Mouse (Mus musculus) cerebellum, postnatal 25 days (tissue): ENCODE results near the gene Mgrn1.

Source experiments
- DNase-seq, 2 experiments: peaks; one replicate each; pipeline ENCODE4 v3.0.0; 2021; ENCODE audit warnings: mixed read lengths in 2 of 2

Gene Mgrn1

DNA sequence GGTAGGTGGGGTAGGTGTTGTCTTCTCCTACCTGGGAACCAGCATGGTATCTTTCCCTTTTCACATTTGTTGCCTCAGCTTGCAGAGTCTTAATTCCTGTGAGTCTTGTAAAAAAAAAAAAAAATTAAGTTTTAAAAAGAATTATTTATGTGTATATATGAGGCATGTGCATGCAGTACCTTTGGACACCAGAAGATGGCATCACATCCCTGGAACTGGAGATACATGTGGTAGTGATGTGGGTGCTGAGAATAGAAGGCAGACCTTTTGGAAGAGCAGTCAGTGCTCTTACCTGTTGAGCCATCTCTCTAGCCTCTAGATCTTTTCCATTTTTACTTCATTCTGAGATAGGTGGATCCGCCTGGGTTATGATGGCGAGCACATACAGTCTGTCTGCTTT is 23.7 kb downstream of the Mgrn1 start:
- no peak for DNase-seq

GRCm38 (mm10) chr16:4910758-4911157 is 24.7 kb downstream of the Mgrn1 start:
- no peak for DNase-seq

- no peak for DNase-seq
Measured at GRCm38 (mm10) chr16:4912074-4912648, 26.1 kb downstream of the Mgrn1 start.

- DNase-seq = no peak
Measured at GRCm38 (mm10) chr16:4912907-4913782, 27.1 kb downstream of the Mgrn1 start.

DNA sequence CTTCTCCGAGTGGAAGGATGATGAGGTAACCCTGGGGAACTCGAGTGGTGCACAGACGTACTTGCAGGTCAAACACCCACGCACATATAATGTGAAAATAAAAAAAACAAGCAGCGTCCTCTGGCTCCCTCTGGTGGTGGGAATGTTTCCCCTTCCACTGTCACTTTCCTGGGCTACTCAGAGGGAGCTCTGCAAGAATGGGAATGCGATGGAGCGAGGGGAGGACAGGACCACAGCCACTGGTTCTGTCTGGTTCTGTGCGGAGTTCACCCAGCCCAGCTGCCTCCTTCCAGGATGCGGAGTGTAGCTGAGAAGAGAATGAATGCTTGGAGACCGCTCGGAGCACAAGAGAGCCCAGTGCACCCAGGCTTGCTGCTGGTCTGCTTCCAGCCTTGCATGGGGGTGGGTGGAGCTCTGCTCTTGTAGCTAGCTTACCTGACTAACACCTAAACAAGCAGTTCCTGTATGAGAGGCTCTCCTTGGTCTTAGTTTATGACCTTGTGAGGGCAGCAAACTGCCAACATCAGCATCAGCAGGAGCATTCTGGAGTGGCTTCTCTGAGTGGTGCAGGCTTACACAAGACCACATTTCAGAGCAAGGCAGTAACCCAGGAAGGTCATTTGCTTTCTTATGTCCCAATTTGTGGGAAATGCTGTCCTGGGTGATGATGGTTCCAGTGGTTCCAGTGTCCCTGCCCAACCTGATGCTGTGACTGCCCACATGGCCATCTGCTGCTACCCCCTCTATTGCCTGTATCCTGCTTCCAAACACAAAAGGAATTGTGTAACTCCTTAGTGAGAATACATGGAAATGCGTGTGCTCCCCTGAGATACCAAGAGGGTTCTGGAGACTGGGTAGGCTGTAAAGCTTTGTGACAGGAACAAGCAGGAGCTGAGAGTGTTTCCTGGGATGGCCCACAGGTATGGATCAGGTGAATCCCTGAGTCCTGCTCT is 28.0 kb downstream of the Mgrn1 start:
- peak; percentile 86 to 89 for DNase-seq

GRCm38 (mm10) chr16:4915931-4916330 is 29.9 kb downstream of the Mgrn1 start:
- DNase-seq = no peak

GRCm38 (mm10) chr16:4916608-4917007 is 30.6 kb downstream of the Mgrn1 start:
- DNase-seq = no peak

- DNase-seq = no peak
Measured at GRCm38 (mm10) chr16:4920556-4920955, 34.5 kb downstream of the Mgrn1 start.

DNA sequence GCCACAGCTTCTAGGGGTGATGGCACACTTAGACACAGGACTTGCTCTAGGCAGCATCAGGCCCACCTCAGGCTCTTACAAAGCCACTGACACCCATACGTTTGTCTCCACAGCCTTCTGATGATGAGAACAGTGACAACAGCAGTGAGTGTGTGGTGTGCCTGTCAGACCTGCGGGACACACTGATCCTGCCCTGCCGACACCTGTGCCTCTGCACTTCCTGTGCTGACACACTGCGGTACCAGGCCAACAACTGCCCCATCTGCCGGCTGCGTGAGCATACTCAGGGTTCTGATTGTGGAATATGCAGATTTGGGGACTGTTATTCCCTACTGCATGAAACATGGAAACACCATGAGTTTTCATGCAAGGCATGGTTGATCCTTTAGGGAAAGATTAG is 36.4 kb downstream of the Mgrn1 start:
- no peak for DNase-seq

DNA sequence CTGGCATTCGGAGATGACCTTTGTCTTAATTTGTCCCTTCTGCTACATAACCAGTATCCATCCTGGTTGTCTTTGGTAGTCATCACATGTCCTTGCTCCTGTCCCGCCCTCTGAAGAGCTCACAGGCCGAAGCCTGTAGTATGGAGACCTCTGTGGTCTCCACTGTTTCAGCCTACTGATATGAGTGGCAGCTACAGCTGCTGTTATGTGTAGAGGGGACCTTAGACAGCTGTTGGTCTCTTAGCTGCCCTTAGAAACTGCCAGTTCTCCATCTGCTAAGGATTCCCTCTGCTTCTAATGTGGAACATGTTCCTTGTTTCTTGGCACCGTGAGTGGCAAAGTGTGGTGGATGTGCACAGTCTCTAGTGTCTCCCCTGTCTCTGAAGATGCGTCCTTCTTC is 37.9 kb downstream of the Mgrn1 start:
- no peak for DNase-seq

DNA sequence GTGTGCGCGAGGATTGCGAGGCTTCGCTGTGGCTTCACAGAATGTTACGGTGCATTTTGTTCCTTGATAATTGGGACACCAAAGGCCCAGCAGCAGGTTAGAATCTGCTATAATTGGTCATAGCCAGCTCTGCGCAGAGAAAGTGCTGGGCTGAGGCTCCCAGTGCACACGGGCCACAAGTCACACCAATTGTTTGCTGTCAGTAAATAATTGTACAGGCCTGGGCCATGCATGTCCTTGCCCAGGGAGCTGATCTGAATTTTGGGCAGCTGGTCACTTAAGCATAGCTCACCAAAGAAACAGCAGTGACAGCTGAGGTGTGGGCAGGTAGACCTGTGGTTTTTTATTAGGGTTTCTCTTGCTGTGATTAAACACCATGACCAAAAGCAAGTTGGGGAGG is 41.9 kb downstream of the Mgrn1 start:
- no peak for DNase-seq

DNA sequence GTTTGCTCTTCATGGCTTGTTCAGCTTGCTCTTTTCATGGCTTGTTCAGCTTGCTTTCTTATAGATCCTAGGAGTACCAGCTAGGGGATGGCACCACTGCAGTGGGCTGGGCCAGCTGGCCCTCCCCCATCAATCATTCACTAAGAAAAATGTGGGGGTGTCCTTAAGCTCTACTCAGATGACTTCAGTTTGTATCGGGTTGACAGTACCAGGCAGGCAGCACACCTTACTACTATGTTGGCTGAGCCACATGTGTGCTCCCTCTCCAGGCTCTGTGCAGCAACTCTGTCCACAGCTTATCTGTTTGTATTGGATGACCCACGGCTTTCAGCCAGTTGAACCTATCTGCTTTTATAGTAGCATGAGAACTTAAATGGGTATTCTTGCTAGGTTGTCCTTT is 42.4 kb downstream of the Mgrn1 start:
- no peak for DNase-seq

DNA sequence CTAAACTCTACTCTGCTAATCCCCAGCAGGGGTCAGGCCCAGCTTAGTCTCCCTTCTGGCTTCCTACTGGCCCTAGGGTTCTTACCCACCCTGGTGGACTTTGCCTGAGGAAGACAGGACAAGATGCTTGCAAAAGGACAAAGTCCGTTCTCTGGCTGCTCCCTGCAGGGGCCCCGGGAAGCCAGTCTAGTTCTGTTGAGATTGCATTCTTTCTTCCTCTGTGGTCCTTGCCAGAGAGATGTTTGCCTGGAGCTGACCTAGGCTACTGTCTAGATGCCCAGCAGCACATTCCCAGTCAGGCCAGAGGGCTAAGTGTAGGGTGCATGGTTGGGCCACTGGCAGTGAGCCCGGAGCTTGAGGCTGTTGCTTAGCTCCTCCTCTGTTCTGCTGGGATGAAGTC is 46.4 kb downstream of the Mgrn1 start:
- peak in 1 of 2 experiments; percentile 49 for DNase-seq

- DNase-seq = no peak
Measured at GRCm38 (mm10) chr16:4935430-4935829, 49.4 kb downstream of the Mgrn1 start.

DNA sequence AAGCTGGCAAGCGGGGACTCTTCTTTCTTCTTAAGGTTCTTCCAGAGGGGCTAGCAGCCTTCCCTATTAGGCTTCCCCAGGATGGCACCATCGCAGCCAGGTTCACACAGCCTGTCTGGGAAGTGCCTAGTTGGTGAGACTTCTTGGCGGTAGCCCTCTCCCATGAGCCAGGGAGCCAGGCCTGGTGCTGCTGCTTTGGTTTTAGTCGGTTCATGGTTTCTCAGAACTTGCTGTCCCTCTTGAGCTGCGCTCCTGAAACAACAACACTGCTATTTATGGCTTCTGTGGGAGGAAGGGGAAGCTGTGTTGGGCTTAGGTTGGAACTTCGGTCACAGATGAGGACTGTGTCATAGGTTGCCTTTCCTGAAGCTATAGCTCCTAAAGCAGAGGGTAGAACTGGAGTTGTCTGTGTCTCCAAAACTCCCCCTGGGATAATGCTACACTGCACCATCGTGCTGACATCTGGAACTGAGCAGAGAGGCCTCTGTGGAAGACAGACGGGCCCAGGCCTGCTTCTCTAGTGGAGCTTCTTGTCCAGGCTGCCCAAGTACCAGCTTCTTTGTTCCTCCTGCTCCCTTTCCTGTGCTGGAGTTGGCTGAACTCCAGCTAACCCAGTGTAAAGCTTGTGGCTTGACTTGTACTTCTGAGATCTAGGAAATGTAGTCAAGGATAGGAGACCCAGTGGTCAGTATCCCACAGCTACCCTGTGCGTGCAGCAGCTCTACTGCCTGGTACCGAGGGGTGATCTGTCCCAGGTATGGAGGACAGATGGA is 50.1 kb downstream of the Mgrn1 start:
- no peak for DNase-seq

- no peak for DNase-seq
Measured at GRCm38 (mm10) chr16:4937351-4938190, 51.5 kb downstream of the Mgrn1 start.

DNA sequence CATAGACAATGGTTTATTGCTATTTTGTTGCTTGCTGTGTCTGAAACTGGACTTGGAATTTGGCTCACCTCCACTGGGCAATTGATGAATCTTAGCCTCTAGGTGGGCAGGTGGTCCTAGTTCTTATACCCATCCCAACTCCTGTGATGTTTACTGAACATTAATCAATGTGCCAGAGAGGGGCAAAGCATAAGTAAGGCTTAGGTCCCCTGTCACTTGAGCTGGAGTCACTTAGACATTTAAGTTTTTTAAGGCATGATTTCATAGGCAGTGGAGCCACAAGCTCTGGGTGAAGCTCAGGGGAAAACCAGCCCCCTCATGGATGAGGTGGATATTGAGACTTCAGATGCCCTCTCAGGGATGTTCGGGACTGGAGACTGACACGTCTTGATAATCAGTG is 52.4 kb downstream of the Mgrn1 start, which contains the start of gene Nudt16l1:
Gene Nudt16l1, plus strand, starts transcription at position 301 of the 400 bp plus-strand sequence.
- no peak for DNase-seq

DNA sequence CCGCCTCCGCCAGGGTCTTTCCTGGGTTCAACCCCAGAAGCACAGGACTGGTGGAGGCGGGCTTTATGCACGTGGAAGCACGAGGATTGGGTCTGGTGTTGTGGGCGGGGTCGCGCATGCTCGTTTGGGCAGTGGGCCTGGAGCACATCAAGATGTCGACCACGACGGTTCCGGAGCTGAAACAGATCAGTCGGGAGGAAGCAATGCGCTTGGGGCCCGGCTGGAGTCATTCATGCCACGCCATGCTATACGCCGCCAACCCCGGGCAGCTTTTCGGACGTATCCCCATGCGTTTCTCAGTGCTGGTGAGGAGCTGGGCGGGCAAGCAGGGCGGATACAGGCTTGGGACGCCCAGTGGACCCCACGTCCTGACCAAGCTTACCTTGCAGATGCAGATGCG is 52.9 kb downstream of the Mgrn1 start:
- peak; percentile 93 to 97 for DNase-seq

DNA sequence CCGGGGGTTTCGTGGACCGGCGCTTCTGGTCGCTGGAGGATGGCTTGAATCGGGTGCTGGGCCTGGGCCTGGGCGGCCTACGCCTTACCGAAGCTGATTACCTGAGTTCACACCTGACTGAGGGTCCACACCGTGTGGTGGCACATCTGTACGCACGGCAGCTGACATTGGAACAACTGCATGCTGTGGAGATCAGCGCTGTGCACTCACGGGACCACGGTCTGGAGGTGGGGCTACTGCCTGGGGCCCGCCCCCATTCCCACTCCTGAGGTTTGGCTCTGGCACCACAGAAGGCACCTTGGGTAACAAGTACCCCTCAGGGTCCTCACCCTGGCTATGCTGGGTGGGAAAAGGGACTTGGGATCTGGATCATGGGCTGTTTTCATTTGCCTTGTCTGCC is 53.4 kb downstream of the Mgrn1 start:
- DNase-seq = peak in 1 of 2 experiments; percentile 55

DNA sequence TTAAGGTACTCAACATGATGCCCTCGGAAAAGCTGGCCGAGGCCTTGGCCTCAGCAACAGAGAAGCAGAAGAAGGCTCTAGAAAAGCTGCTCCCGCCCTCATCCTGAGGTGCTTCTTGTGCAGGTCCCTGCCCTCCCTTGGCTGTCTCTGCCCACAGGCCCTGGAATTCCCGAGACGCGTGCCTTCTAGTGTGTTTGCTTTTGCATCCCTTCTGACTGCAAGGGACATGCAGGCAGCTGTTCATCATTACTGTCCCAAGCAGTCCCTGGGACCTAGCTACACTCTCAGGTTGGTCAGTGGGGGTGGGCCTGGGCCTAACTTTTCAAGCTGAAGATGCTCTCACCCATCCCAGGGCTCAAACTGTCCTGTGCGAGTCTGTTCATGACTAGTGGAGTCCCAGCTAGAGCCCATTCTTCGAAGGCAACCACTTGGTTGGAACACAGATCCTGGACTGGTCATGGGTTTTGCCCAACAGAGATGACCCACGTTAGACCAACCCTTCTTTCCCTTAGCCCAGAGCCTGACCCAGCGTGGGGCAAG is 54.3 kb downstream of the Mgrn1 start:
- DNase-seq = no peak

GRCm38 (mm10) chr16:4941016-4941415 is 55.0 kb downstream of the Mgrn1 start:
- no peak for DNase-seq
